Mouse (Mus musculus) frontal cortex, postnatal 14 days (tissue): ENCODE measurements around the gene Celf5.
A peak's percentile ranks its signal among the peaks of the same experiment; 100 is the strongest.

Source experiments
- DNase-seq, 2 experiments: peaks; one replicate each; pipeline ENCODE4 v3.0.0; 2022; ENCODE audit warnings: low spot score in 2 of 2

Celf5 gene

DNA sequence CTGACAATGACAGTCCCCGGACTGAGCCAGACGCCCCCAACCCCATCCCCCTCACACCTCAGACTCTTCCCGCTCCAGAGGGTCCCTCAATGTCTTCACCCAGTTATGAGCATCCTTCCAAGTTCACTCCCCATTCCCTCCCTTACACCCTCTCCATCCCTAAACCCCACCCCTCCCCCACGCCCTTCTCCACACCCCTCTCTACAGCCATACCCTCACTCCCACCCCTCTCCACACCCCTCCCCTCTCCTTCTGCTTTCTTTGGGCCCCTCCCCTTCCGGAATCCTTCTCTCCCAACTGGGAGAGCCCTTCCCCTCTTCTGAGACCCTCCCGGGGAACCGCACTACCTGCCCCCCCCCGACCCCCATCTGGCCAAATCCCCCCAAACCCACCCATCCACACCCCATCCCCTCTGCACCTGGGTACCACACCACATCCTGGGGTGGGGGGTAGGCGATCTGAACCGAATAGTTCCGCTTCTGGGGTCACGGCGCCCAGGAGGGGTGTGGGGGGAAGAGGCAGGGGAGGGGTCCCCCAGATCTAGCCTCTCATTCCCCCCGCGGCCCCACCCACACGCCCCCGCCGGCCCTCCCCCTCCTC is 10.0 kb downstream of the Celf5 start:
- no peak for DNase-seq

DNA sequence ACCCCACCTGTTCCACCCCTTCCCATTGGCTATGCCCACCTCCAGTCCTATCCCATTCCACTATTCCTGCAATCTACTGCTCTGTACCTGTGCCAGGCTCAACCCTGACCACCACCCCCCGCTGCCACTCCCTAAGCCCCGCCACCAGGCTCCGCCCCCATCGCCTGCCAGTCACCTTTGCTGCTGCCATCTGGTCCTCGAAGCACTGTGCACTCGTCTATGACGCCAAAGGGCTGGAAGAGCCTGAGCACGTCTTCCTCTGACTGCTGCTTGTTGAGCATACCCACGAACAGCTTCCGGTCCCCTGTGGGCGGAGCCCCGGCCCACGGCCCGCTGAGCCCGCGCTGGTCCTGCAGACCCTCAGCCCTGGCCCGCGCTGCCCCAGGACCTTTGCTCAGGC is 12.1 kb downstream of the Celf5 start:
- DNase-seq = no peak

DNA sequence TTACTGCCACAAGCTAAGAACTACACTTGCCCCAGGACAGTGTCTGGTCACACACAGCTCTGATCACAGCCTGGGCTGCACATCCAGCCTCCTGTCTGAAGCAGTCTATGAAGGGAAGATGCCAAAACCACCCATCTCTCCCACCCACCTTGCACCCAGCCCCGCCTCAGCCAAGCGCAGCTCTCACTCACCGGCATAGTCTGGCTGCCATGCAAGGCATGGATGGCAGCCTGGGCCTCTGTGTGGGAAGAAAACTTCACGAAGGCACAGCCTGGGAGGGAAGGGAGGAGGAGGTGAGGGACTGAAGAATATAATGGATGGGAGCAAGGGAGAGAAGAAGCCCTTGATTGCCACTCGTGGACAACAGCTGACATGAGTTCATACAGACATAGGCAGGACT is 13.3 kb downstream of the Celf5 start:
- DNase-seq = no peak

DNA sequence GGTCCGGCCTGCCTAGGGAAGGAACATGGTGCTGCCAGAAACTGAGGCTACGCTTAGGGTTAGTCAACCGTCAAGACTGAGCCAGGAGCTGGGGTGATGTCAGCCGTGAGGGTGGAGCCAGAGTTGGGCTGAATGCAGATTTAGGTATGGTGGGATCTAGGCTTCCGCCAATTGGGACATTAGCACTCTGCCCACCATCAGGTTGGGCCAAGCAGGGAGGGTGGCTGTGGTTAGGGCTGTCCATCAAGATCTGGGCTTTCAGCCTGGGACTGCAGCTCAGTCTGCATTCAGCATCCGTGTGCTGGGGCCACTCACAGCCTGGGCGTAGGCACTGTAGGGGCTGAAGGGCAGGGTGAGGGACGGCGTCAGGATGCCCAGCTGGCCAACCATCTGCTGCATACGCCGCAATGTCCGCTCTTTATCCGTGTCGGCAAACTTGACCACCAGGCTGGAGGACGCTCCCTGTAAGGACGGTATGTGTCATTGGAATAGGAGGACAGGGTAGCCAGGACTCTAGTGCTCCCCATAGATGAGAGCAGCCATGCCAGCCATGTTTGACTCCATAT is 14.8 kb downstream of the Celf5 start:
- peak in 1 of 2 experiments; percentile 10 for DNase-seq

DNA sequence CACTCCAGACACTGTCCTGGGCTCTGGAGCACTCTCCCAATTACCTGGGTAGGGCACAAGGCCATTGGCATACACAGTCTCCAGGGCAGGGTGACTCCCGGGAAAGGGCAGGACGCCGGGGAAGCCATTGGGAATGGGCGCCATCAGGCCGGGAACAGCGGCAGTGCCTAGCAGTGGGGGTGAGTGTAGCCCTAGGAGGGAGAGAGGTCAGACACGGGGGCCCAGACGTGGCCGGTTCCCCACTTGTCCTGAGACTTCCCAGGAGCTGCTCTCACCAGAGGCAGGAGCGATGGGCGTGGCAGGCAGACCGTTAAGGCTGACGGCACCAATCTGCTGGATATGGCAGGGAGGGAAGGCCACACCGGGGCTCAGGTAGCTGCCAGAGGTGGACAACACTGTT is 15.6 kb downstream of the Celf5 start:
- peak; percentile 5 to 6 for DNase-seq

DNA sequence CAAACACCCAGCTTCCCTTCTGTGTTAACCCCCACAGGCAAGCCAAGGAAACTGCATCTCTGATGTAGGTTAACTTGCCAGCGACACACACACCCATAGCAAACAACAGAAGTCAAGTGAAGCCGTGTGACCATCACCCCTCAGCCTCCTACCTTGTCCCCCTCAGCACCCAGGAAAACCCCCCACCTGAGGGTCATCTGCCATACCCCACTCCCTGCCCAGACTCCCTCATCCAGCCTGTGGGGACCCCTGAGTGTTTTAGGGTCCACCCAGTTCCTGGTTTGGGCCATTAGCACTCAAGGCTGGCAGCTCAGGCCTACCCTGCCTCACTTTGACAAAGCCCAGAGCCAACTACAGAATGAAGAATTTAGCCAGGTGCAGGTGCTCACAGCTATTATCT is 16.4 kb downstream of the Celf5 start:
- peak; percentile 3 to 11 for DNase-seq

DNA sequence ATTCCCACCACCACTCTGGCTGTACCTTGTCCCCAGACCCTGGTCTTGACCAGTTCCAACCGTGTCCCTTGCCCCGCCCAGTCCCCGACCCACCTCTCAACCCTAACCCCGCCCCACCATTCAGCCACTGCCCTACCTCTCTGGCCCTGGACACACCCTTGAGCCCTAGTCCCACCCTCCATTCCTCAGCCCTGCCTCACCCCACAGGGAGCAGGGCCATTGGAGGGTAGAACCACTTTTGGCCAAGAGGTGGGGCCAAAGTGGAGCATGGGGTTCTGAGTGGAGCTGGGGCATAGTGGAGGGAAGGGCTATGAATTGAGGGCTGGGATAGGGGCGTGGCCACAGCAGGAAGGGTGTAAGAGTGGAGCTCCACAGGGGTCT is 17.3 kb downstream of the Celf5 start:
- DNase-seq = peak; percentile 3 to 6

DNA sequence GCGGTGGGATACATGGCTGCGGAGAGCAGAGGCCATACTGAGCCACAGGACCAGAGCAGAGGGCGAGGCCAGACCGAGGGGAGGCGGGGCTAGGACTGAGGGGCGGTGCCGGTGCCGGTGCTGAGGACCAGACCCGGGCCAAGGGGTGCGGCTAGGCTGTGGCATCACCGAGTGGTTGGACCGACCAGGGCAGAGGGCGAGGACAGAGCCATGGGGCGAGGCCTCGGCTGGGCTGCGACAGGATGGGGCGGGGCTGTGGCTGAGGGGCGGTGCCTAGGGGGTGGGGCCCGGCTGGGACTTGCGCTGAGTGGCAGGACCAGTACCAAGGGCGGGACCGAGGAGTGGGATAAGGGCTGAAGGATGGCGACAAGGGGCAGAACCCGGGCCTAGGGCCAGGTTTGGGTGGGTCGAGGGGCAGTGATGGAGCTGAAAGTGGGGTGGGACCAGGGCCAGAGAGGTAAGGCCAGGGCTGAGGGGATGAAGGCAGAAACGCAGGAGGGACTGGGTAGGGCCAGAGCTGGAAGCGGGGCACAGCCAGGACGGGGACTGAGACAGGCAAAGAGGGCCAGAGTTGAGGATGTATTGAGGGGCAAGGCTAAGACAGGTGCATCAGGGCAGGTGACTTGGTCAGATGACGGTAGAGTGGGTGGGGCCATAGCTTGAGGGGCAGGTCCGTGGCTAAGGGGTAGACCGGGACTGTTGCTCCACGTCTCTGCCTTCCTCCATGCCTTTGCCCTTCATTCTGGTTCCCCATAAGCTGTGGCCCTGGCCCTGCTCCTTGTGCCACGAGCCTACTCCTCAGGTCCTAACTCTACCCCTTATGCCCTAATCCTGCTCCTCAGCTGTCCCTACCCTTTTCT is 17.9 kb downstream of the Celf5 start:
- DNase-seq = peak; percentile 19 to 21

DNA sequence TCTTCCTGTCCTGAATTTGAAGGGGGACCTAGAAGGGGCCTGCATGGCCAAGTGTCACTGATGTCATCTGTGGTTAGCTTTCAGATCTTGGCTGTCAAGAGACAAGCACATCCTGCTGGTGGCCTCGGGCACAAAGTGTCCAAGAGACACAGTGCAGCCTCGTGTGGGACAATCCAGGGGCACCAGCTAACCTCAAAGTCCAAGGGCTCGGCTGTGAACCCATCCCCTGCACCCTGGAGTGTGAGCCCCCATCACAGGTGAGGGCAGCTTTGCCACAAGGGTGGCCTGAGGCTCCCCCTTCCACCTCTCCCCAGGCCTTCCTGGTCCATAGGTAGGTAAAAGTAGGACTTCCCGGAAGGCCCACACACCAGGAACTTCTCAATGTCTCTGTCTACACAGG is 19.0 kb downstream of the Celf5 start:
- peak; percentile 8 to 11 for DNase-seq

DNA sequence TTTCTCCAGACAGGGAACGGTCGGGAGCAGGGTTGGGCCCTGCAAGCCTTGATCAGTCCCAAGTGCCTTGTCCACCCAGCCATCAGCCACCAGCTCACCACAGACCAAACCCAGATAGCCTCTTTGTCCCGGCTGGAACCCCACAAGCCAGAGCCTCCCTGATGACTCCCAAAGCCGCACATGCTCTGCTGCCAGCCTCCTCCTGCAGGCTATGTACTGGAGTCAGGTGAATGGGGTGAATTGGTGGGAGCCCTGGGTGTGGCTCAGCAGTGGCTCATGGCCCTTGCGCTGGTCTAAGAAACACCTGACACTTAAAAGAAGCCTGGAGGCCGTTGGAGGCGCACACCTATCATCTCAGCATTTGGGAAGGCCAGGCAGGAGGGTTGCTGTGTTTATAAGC is 19.6 kb downstream of the Celf5 start:
- DNase-seq = peak; percentile 5 to 8

DNA sequence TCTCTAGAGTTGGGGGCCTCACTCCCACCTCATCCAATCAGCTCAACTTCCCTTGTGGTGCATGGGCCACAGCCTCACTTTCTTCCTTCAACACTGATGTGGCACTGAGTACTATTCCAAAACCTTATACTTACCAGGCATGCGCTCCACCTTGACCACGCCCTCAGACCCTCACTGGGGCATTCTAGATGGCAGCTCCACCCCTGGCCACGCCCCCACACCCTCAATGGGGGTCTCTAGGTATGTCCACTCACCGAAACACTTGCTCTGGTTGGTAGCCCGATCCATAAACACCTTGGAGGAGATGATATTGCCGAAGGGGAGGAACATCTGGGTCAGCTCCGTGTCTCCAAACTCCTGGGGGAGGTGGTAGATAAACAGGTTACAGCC is 20.1 kb downstream of the Celf5 start:
- peak in 1 of 2 experiments; percentile 14 for DNase-seq

DNA sequence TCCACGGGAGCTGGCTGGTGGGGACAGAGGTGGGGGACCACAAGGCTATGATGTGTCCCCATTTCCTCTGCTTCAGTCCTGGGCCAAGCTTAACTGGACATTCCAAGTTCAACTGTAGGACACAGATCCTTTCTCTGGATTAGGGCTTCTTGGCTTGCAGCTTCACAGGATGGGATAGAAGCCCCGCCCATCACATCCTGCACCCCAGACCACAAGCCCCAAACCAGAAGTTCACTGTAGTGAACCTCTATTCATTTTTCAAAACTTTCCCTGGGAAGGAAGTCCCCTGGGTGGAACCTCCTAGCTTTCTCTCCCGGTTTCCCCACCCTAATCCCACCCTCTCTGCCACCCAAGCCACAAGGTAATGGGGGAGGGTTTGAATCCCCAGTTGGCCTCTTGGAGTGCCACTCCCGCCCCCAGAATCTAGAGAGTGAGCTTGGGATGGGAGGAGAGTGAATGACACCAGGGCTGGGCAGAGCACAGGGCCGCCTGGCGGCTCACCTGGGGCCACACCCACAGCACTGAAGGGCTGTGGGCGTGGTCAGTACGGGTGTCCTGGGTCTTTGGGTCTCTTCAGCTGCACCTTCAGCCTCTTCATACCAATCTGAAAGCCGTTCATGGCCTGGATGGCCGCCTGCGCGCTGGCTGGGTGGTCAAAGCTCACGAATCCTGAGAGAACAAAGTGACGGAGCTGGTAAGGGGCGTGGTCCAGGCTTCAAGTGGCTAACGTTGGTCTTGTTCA is 20.7 kb downstream of the Celf5 start:
- peak; percentile 2 to 18 for DNase-seq

DNA sequence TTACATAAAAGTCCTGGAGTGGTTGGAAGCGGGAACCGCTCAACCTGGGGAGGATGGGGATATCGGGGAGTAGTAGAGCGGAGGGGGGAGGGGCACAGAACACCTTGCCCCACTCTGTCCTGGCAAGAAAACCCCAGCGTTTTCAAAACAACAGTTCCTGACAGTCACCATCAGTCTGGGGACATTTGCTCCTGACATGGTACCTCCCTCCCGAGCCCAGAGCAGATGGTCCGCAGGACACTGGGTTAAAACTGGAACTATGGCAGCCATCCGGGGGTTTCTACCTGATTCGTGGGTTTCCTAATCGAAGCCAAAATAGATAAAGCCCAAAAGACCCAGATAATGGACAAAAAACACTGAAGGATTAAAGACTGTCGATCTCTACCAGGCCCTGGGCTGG is 21.6 kb downstream of the Celf5 start:
- peak in 1 of 2 experiments; percentile 5 for DNase-seq

DNA sequence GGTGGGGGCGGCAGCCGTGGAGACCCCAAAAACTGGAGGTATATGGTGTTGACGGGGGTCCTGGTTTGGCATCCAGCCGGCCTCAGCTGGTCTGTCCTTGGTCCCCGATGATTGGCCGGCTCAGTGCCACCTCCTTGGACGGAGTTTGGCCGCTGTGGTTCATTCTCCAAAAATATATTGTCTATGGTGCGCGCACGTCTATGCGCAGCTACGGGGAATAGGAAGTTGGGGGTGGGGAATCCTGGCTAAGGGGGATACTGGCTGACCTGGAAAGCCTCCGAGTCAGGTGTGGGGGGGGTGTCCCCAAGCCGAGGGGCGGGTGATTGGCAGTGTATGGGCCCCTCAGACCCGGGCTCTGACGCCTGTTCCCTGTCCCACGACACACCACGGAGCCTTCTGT is 22.0 kb downstream of the Celf5 start:
- peak in 1 of 2 experiments; percentile 7 for DNase-seq

DNA sequence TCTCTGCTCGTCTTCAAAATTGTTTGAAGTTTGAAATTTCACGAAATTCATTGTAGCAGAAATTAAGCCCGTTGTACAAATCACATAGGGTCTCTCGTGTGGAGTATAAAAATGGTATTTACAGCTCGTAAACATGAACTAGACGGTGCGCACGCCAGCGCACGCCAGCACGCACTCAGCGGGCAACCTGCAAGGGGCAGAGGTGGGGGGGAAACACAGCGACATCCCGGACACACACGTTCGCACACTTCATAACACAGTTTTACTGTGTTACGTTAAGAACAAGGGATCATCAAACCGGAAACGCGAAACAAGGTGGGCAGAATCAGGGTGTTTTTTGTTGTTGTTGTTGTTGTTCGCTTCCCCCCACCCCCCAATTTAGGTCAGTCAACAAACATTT is 23.1 kb downstream of the Celf5 start:
- DNase-seq = no peak

DNA sequence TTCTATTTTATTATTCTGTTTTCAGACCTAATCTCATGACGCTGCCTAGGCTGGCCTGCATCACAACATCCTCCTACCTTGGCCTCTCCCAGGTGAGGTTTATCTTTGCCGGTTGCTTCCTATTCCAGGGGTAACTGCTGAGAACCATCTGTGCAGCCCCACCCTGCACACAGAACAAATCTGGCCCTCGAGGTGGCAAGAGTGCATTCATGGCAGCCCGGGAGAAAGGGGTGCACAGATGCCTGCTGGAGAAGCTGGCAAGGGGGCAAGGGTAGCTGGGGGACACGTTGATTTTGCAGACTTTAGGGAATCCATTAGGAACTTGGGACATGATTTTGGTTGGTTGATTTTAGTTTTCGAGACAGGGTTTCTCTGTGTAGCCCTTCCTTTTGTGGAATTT is 24.2 kb downstream of the Celf5 start:
- peak; percentile 4 to 5 for DNase-seq

DNA sequence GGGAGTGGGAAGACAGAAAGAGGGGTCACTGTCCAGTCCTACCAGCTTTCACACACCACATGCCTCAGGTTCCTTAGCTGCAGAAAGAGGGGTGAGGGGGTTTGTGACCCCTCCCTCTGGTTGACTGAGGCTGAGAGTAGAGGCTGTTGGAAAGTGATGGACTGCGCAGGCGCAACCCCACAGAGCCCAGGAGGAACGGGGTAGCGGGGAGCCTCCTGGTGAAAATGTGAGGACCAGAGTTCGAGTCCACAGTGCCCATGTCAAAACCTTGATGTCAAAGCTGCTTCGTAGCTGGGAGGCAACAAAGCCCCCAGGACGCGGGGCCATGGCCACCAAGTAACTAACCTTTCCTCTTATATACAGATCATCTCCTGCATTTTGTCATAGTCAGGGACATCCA is 24.9 kb downstream of the Celf5 start:
- peak; percentile 6 to 11 for DNase-seq

DNA sequence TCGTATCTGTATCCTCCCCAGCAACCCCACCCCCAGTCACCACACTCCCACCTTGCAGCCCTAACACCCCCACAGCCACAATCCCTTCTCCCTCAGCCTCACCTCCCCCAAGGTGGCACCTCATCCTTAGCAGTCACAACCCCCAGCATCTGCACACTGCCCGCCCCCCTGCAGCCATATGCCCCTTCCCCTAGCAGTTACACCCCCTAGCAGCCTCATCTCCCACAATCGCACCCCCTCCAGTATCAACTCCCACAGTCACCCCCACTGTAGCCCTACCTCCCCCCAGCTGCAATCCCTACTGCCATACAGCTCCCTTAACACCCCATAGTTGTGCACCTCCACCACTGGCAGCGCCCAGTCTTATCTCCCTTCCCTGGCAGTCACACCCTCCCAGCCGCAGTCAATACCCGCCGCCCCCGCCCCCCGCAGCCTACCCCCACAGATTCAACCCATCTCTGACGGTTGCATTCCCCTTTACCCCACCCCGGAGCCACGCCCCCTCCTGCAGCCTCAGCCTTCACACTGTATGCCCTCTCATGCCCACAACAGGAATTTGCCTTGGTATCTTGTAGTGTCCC is 25.4 kb downstream of the Celf5 start:
- DNase-seq = peak in 1 of 2 experiments; percentile 3

DNA sequence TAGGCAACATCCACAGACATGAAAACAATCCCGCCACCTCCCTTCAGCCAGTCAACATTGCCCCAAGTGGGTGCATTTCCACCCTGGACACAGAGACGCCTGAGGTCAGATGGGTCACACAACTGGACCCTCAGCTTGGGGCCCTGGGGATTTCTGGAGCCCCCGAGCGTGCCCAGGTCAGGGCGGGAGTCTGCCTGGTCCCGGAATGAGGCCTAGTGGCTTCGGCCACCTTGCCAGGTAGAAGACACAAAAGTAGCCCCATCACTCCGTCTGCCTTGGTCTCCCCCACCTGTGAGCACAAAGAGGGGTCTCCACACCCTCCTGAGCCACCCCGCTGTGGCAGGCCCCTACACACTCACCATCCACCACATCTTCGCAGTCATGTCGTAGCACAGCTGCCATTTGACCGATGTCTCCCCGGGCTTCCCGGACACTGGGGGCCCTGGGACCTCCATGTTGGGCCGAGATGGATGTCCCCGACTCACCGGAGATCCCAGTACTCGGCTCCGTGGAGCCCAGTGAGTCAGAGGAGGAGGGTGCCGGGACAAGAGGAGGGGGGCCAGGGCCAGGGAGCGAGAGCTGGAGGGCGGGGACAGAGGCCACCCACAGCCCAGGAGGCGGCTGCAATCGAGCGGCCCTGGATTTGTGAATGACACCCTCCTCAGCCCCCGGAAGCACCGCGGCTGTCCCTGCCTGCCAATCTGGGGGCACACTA is 27.2 kb downstream of the Celf5 start, which contains the start of gene Nfic:
TSS of gene Nfic (minus strand) at position 455 of the 715 bp plus-strand sequence.
- peak in 1 of 2 experiments; percentile 8 for DNase-seq

DNA sequence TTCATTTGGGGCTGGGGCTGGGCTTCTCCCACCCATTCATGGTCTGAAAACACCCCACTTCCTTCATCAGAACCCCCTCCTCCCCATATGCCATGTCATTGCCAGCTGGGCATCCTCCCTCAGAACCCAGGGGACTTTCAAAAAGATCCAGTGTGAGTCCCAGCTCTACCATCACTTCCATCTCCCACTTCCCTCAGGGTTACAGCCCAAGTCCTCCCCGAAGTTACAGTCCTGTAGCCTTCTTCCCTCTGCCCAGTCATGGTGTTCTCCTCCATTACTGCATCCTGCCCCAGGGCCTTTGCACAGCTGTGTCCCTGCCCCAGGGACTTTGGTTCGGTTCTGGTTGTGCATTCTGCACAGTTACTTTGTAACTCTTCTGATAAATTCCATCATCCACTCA is 28.4 kb downstream of the Celf5 start:
- DNase-seq = peak in 1 of 2 experiments; percentile 2

DNA sequence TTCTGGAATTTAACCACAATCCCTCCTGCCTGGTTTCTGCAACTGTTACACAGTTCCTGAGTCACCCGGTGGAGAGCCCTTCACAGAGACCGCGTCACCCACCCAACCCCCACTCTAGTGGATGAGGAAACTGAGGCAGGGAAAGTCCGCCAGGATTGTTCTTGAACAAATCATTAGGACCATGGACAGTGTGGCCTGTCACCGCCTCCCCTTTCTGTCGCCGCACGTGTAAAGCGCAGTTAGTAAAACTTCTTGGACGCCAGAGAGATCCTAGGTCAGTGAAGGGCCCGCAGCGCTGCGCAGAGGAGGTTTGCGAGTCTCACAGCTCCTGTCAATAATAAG is 29.6 kb downstream of the Celf5 start:
- DNase-seq = peak in 1 of 2 experiments; percentile 7
